Mouse (Mus musculus) heart, postnatal 14 days (tissue): Measurements from ENCODE around the gene Fry. TPM values are rescaled to one million over a fixed set of nuclear protein-coding genes. Genes with fewer than 3 reads are reported as not detected.

Experiments
- DNase-seq, 2 experiments: peaks; one replicate each; pipeline ENCODE4 v3.0.0; 2021 to 2022
- intact Hi-C: fragments of 180-260 bp; cut with DNase I; formaldehyde crosslinking; loops from one replicate; pipeline ENCODE4 v1.15.1; 2025
- long read RNA-seq, 2 experiments: library from polyadenylated mRNA; stranded (forward); transcript quantifications; one replicate each; pipeline ENCODE4 v2.0.0; 2021
- total RNA-seq, 2 experiments: library from RNA; stranded (reverse); gene quantifications; 2 replicates each; pipeline ENCODE4 v1.2.3; 2021

Gene Fry
- total RNA-seq, result 100 to 1,000 TPM; 150 to 174 TPM
- long read RNA-seq, experiment 1, transcript Fry-206 (11 exons, 2,204 nt), result major isoform, 13 of 60 reads
- long read RNA-seq, experiment 1, partial matches to known transcripts, result 33 of 60 reads
- long read RNA-seq, experiment 1, other reads (novel, unspliced or antisense), result 11 of 60 reads
- long read RNA-seq, experiment 2, partial matches to known transcripts, result 22 of 33 reads
- long read RNA-seq, experiment 2, other reads (novel, unspliced or antisense), result 8 of 33 reads

DNA sequence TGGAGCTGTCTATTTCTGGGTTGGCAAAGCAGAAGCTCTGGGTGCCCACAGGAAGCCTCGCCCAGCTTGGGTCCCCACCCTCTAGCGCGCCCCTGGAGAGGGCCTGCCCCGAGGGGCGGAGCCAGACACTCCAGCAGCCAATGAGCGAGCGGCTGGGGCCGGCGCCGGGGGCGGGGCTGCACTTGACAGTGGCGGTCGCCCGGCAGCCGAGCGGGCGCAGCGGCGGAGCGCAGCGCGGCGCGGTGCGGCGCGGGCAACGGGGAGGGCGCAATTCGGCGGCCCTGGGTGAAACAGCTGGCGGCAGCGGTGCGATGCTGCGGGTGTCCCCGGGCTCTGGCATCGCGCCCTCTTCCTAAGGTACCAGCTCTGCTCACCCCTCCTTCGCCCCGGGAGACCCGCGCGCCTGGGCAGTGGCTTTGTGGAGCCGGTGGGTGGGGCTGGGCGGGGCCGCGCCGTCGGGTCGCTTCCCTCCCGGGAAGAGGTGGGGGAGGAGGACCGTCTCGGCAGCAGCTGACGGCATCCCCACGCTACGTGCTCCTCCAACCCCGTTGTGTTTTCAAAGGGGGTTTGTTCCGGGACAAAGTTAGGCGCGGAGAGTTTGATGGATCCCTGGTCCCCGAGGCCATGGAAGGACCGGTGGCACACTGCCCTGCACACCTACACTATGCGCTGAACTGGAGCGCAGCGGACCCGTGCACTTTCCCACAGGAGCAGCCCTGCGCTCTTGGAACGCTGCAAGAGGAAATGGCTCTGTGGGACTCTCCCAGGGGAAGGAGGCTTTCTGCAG, at the start of gene Fry:
Gene Fry (plus strand): TSS at position 191 of the 787 bp plus-strand sequence.
- DNase-seq, result peak; percentile 96 to 97
- intact Hi-C loops, result no loop called here

DNA sequence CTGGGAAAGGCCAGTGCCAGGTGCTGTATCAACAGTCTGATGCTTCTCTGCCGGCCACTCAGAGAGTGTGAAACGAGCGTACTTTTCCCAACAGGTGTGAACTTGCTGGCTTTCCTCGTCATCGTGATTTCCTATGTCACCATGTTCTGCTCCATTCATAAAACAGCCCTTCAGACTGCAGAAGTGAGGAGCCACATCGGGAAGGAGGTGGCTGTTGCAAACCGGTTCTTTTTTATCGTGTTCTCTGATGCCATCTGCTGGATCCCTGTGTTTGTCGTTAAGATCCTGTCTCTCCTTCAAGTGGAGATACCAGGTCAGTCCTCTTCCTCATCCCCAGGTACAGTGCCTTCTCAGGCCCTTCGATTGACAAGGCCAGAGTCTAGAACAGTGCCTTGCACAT, 48.4 kb upstream of the Fry start:
- intact Hi-C loops, result no loop called here
- peak in 1 of 2 experiments; percentile 21 for DNase-seq

DNA sequence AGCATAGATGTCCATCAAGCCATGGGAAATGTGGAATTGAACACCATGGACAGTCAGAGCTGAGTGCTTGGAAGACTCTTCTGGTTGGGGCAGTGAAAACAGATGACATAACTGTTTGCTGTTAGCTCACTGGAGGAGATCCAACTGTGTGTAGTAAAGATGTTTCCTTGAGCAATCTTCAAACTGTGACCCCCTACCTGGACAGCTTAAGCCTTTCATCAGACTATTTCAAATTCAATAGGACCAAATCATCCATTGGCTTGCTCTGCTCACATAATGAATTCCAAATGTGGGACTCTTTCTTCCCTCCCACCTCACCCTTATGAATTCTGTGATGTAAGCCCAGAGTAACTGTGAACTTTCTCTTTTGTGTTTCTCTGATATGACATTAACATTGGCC, 46.7 kb upstream of the Fry start:
- intact Hi-C loops, result no loop called here
- no peak for DNase-seq

DNA sequence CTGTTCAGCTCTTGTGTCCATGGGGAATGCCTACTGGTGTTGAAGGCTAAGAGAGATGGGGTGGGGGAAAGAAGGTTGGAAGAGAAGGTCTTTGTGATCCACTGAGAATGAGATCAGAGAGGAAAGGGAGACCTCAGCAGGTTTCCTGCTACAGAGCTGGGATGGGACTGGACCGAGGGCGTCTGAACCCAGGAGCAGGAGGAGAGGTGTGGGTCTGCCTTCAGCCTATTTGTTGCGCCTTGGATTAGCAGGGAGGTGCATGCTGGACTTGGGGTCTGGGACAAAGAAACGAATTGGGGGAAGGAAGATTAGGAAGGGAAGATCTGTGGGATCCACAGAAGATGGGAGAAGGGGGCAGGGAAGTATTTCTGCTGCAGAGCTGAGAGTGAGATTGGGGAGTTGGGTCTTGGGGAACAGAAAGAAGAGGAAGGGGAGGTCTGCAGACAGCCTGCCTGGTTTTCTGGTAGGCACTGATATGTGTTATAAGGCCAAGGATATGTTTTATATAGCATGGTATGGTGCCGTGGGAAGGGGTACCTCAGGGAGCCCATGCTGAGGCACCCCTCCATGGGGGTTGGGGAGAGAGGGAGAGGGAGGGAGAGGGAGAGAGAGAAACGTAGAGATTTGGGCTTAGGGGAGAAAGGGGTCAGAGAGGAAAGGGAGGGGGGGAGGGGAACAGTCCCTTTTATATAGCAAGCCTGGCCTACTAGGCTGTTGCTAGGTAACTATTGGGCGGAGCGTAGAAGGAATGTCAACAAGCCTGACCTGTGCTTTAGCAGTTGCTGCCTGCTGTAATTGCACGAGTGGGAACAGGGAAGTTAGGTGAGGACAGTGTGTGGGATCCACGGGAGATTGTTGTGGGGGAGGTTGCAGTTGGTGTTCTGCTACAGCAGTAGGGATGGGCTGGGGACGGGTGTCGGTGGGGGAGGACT, 38.3 kb upstream of the Fry start:
- no peak for DNase-seq
- intact Hi-C loops, result no loop called here

DNA sequence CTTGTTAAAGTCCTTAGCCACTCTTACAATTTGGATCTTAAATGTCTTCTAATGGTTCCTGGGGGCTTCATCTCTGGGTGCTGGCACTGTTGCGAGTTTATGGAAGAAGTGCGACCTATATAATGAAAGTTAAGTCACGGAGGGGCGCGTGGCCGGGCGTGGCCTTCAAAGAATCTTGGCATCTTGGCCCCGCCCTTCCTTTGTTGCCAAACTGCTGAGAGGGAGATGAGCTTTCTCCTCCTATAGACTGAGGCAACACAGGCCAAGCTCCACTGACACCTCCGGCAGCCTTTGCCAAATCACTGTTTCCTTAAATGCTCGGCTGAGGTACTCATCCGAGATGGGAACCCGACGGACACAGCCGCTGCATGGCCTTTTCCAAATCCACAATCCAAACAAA, 35.7 kb upstream of the Fry start:
- intact Hi-C loops, result no loop called here
- DNase-seq, result no peak

DNA sequence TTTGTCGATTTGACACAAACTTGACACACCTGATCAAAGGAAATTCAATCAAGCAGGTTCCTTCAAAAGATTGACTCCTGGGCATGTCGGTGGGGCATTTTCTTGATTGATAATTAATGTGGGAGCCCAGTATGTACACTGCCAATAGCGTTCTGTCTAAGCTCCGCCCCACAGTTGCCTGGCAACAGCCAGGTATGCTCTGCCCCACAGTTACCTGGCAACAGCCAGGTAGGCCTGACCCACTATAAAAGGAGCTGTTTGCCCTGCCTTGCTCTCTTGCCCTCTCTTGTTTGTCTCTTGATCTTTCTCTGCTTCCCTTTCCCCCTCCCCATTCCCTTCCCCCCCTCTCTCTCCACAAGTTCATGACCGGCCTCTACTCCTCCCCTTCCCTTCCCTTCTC, 35.3 kb upstream of the Fry start:
- intact Hi-C loops, result no loop called here
- DNase-seq, result no peak

DNA sequence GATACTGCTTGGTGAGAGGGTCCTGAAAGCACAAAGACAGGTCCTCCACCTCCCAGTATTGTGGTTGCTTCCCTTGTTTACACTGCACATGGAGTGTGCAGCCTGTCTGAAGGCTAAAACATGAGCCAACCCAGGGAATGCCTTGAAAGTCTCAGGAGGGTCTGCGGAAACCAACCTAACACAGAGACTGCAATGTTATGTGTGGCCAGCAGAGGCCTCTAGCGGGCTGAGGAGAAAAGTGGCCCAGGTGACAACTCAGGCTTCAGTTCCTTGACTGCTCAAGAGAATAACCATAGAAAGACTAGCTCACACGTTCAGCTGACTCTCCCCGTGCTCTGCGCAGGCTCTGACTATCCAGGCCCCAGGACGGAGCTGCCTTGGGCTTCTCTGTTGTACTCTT, 20.8 kb upstream of the Fry start:
- DNase-seq, result peak; percentile 57 to 68
- intact Hi-C loops, result loop anchor here (1.0 kb wide), 1 partner anchor 60 kb away; no protein-coding TSS in a partner anchor

DNA sequence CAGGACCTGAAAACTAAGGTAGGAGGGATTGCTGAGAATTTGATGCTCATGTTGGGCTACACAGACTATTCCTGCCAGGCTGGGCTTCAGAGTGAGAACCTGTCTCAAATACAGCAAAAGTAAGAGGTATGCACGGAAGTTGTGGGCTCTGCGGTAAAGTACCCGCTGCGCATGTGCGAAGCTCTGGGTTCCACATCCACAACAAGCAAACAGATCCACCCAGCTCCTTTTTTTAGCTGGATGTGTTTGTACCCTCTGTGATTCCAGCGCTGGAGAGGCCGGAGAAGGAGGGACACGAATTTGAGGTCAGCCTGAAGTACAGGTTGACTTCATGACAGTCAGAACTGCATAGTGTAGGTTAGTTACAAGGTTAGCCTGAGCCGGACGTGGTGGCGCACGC, 19.7 kb upstream of the Fry start:
- no peak for DNase-seq
- intact Hi-C loops, result no loop called here

DNA sequence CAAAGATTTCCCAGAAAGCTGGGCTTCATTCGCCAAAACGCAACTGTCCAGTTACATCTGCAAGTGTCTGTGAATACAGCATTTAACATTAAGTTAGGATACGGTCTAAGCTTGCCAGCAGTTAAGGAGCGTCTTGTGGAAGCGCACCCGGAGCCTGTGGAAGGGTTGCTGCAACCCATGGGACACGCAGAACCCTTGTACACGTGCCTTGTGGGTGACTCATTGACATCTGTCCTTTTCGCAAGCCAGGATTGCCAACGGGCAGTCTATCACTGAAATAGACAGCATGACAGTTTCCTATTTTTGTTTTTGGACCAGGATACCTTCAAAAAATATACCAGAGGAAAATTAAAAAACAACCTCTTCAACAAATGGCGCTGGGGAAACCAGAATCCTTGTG, 16.7 kb upstream of the Fry start:
- DNase-seq, result no peak
- intact Hi-C loops, result no loop called here

DNA sequence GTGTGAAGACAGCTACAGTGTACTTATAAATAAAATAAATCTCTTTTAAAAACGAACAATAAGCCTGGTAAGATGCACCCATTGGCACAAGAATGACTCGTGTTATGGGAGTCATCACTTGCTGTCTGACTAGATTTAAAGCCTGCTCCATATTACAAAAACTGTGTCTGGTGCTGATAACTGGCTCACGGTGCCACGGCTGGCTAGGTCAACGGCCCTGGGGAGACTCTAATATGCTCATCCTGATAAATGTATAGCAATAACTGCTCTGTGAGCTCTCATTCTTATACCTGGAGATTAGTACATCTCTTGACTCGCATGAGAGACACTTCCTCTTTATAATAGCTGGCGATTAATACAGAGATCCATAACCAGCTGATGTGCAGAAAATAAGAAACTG, 12.1 kb upstream of the Fry start:
- DNase-seq, result no peak
- intact Hi-C loops, result no loop called here

DNA sequence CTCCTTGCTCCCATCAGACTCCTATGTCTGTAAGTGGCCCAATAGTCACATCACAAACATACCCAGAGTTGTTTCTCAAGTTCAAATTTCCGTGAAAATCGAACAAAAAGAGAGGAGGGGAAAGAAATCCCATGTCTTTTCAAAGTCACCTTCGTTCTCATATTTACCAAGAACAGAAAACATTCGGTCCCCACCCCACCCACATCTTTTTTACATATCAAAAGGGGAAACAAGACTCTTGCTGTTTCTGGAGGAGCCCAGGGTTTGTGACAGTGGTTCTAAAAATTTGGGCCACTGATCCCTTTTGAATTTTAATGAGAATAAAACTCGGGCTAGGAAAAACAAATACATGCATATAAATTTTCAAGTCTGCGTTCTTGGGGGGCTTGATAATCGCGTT, 7.2 kb upstream of the Fry start:
- intact Hi-C loops, result no loop called here
- DNase-seq, result no peak

DNA sequence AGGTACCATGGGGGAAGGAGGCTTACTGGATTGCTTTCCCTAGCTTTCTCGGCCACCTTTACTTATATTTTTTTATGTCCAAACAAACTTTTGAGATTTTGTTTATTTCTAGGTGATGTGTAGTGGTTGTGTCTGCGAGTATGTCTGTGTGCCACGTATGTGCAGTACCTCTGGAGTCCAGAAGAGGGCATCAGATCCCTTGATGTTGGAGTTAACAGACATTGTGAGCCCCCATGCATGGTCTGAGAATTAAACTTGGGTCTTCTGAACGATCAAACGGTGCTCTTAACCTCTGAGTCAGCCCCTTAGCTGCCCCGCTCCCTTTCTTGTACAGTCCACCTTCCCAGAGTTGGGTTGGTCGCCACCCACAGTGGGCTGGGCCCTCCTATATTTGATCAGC, 4.4 kb upstream of the Fry start:
- peak in 1 of 2 experiments; percentile 39 for DNase-seq
- intact Hi-C loops, result loop anchor here (2.0 kb wide), 1 partner anchor 43 kb away; no protein-coding TSS in a partner anchor

DNA sequence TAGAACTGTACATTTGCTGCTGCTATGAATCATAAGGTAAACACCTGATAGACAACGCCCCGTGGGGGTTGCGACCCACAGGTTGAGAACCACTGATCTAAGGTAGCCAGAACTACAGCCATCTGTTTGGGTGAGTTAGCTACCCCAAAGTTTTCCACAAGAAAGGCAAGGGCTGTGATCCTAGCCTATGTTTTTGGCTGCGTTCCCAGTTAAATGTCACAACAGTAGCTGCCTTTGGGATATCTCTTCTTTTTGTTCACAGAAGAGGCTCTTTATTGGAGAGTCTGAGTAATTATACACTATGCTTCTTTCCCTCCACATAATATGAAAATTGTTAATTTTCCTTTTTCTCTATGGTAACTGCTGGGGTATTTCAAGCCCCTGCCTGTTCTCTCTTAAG, 3.7 kb upstream of the Fry start:
- intact Hi-C loops, result loop anchor here (2.0 kb wide), 1 partner anchor 42 kb away; no protein-coding TSS in a partner anchor
- no peak for DNase-seq

DNA sequence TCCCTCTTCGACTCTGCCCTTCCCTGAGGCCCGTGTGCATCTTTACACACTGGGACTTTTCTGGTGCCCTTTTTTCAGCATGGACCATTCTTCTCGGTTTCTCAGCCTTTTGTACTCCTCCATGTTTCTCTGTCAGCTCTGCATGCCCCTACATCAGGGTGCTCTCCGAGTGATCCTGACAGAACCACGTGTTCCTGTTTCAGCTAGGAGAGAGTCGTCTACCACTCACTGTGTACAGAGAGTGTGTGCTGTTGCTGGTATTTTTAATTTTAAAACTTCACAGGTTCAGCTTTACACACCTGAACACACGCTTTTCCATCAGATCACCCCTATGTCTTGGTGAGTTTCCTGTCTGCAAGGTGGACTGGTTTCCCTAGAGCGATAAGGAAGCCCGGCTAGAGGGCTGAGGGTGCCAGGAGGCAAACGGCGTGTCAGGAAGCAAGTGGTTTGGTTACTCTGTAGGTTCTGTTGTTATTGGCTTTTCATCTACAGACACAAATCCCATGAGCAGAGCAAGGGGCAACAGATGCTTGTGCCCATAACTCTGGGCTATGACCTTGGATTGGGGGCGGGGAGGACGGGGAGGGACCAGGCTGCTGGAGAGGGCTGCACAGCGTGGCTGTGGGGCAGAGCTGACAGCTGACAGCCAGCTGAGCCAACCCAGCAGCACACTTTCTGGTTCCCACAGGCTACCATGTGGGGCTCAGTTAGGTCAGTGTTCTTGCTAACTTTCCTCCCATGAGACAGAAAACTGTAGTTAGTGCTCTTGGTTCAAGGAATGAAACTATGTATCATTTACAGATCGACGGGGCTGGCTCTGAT, 3.0 kb upstream of the Fry start:
- peak; percentile 10 to 31 for DNase-seq
- intact Hi-C loops, result loop anchor here (2.0 kb wide), 1 partner anchor 41 kb away; no protein-coding TSS in a partner anchor

DNA sequence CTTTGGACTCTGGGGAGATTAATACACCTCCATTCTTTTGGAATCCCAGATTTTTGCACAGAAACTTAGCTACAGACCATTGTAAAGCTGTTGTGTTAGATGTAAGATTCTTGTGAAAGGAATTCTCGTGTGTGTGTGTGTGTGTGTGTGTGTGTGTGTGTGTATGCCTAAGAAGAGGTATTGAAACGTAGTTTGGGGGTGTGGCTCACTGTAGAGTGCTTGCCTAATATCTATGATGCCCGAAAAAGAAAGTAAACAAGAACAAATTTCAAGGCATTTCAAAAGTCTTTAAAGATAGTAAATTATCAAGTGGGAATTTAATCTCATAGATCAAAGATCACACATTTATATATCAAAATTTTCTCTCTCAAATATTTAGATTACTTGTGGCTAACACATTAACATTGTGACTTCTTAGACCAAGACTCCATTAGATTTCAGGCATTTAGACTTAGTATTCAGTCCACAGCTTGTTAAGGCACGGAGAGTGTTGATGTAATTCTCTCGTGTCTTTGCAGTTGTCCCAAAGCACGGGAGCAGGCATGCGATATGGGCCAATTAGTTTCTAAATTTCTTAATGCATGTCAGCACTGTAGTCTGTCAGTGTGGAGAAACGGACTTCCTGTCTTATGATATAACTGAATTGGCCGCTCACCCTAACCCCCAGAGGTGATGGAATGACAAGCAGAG, 2.1 kb upstream of the Fry start:
- DNase-seq, result no peak

DNA sequence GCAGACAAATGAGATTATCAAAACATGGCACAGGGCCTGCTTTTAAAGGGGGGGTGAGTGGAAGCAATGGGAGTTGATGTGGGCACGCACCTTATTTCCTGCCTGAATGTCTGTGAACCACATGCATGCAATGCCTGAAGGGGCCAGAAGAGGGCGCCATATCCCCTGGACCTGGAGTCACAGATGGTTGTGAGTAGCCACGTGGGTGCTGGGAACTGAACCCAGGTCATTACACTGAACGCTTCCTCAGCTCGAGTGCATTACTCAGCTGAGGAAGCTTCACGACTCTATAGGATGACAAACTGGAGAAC, 1.6 kb upstream of the Fry start:
- DNase-seq, result no peak
- intact Hi-C loops, result no loop called here

More for the DNA sequence above, 2.1 kb upstream of the Fry start:
- intact Hi-C loops, result no loop called here

DNA sequence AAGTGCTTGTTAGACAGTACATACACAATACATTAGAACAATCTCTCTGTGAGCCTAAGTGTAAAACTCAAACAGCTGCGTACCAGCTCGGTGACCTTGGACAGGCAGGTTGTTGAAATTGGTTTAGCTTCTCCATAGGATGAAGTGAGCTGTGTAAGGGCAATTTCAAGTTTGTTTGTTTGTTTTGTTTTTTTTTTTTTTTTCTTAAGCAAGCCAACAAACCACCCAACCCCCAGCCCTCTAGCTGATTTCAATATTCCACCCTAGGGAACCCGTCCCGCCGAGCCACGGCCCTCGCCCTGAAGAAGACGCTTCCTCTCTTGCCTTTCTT, 356 bp upstream of the Fry start:
- intact Hi-C loops, result no loop called here
- no peak for DNase-seq

DNA sequence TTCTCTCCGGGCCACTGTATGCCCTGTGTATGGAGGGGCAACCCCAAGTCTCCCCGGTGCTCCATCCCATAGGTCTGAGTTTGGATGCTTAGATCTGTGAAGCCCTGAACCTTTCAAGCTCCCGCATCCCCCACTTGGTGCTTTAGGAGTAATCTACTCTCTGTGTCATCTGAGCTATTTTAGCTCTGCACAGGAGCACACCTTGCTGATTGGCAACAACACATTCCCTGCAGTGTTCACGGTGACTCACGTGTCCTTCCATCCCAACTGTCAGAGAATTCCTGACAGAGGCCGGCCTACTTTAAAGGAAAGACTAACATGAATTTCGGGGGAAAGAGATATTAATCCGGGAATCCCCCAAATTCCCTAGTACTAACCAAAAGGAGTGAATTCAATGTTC, 2.2 kb downstream of the Fry start:
- intact Hi-C loops, result no loop called here
- no peak for DNase-seq

DNA sequence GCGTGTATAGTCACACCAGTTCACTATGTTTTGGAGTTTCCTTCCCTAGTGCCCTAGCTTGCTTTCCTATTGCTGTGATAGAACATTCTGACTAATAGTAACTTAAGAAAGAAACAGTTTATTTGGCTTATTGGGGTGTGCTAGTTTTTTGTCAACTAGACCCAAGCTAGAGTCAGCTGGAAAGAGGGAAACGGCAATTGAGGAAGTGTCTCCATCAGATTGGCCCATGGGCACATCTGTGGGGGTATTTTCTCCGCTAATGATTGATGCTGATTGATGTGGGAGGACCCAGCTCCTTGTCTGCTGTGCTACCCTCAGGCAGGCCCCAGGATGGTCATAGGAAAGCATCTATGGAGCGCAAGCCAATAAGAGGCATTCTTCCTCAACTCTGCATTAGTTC, 3.6 kb downstream of the Fry start:
- intact Hi-C loops, result no loop called here
- DNase-seq, result no peak

DNA sequence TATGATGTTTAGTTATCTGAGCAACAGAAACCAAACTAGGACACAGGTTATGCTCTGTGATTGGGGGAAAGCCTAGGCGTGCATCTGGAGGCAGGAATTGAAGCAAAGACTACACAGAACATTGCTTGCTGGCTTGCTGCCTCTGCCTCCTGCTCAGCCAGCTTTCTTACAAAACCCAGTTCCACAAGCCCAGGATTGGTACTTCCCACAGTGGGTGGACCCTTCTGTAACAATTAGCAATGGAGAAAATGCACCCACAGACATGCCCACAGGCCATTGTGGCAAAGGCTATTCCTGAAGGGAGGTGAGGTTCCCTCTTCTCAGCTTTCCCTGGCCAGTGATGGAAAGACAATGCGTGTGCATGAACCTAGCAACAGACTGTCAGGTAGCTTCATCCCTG, 4.1 kb downstream of the Fry start:
- intact Hi-C loops, result no loop called here
- no peak for DNase-seq
